Mouse (Mus musculus) thymus, adult 2 months (tissue): Measurements from ENCODE around the gene Trpc2.

Experiments
- CTCF ChIP-seq: fragments of 200-500 bp; IDR thresholded peaks from 2 replicates; pipeline ENCODE4 v1.5.1; 2012; ENCODE audit warnings: mild to moderate bottlenecking, control low read depth, low read length, moderate library complexity, borderline replicate concordance; ENCODE audit not compliant: control insufficient read depth, poor library complexity, insufficient read depth; ENCODE audit errors: extremely low read depth
- POLR2A ChIP-seq: fragments of 200-500 bp; IDR thresholded peaks from 2 replicates; pipeline ENCODE4 v1.6.1; 2012; ENCODE audit warnings: mild to moderate bottlenecking, low read length, control low read depth, moderate library complexity; ENCODE audit not compliant: control insufficient read depth, poor library complexity, insufficient read depth; ENCODE audit errors: extremely low read depth

DNA sequence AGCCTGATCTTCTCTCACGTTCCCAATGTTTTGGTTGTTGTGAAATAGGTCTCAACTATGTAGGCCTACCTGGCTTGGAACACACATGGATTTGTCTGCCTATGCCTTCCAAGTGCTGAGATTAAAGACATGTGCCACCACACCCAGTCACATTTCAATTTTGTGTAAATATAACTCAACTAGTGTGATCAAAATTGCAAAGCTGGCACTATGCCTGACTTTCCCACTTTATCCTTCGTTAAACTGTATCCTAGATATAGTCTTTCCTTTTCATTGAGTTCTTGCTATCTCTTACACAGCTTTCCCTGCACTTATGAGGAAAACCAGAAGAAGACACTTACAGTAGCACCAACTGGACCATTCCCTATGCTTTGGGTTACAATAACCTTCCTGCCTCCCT, 47.4 kb upstream of the Trpc2 start:
- TF ChIP-seq POLR2A, result no peak
- TF ChIP-seq CTCF, result no peak
